Mouse (Mus musculus): ENCODE data around the gene Gjb5.

DNA sequence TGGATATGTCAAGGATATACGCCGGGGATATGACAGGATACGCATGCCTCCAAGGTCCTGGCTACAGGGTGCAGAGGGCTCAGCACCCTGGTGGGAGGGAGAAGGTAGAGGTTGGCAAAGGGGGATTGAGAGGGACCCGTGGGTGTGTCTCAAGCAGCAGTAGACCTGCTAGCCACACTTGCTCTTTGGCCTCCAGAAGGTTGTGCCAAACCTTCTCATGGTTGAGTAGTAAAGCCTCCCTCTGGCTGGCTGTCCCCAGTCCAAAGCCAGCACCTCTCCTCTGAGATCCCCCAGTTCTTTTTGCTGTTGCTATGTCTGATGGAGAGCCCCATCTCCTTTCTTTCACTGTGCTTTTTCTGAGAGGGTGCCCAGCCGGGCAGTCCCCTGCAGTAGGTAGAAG lies 32.7 kb downstream of the Gjb5 start:
- TF ChIP-seq CTCF (IDR thresholded peaks at IDR 0.05; ENCODE audit: extremely low read depth, insufficient read depth, low read length) = no peak
- no peak for TF ChIP-seq POLR2A (IDR thresholded peaks at IDR 0.05; ENCODE audit: extremely low read depth, insufficient read depth, low read length)

Measured in cortical plate, adult 2 months (tissue).